Mouse (Mus musculus) adrenal gland, postnatal 36 days (tissue): Measurements from ENCODE around the gene Zbtb41. TPM values are rescaled to one million over a fixed set of nuclear protein-coding genes. Genes with fewer than 3 reads are reported as not detected.
A peak's percentile ranks its signal among the peaks of the same experiment; 100 is the strongest.
"Not testable (repeated sequence)": the region's sequence is repeated elsewhere in the genome, so short reads cannot be mapped to it uniquely, and the experiment has no call there.

ENCODE experiments used
- DNase-seq, 2 experiments: peaks; one replicate each; pipeline ENCODE4 v3.0.0; 2021; ENCODE audit warnings: mixed read lengths in 1 of 2
- long read RNA-seq, 2 experiments: library from polyadenylated mRNA; stranded (forward); transcript quantifications; one replicate each; pipeline ENCODE4 v2.0.0; 2021; ENCODE audit warnings: borderline sequencing depth in 2 of 2
- total RNA-seq, 2 experiments: library from RNA; stranded (reverse); gene quantifications; 2 replicates each; pipeline ENCODE4 v1.2.3; 2021

Zbtb41 gene
- 10 to 100 TPM; 39.5 to 42.4 TPM for total RNA-seq
- long read RNA-seq, experiment 1, full-length matches to known transcripts = 1 of 8 reads
- long read RNA-seq, experiment 1, partial matches to known transcripts = 2 of 8 reads
- long read RNA-seq, experiment 1, other reads (novel, unspliced or antisense) = 5 of 8 reads
- long read RNA-seq, experiment 2, partial matches to known transcripts = 0 of 2 reads
- long read RNA-seq, experiment 2, other reads (novel, unspliced or antisense) = 2 of 2 reads

DNA sequence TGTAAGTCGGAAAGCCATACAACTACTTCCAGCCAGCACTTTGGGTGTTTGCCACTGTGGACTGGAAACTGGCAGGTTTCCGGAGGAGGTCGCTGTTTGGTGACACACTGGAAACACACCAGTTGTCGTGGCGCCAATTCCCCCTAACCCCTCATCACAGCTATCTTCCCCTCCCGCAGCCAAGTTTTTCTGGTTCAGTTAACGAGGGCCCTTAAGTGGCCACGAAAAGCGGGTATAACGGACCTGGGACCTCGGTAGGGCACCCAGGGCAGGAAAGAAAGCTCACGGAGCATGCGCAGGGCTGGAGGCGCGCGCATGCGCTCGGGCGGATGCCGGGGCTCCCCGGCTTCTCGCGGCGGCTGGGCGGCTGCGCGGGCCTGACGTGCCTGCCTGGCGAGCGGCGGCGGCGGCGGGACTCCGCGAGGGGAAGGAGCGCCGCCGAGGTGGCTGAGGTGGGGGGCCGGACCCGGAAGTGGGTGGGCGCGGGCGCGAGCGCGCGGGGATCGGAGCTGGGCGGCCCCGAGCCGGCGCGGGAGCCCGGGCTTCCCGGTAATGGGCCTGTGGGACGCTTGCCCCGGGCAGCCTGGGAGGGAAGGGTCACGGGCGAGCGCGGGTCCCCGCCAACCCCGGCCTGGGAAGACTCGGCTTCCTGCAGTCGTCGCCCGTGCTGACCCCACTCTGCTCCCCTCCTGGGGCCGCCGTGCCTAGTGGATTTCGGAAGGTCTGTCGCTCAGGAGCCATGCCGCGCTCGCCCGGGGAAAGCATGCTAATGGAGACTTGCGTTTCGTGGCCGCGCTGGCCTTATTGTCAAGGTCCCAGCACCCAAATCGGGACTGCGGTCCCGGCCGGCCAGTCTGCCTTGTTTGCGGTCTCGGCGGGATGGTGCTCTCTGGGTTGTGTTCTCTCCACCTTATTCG is at the start of gene Zbtb41:
TSS of gene Zbtb41 (plus strand) at position 414 of the 917 bp plus-strand sequence.
- DNase-seq = peak; percentile 90 to 93

DNA sequence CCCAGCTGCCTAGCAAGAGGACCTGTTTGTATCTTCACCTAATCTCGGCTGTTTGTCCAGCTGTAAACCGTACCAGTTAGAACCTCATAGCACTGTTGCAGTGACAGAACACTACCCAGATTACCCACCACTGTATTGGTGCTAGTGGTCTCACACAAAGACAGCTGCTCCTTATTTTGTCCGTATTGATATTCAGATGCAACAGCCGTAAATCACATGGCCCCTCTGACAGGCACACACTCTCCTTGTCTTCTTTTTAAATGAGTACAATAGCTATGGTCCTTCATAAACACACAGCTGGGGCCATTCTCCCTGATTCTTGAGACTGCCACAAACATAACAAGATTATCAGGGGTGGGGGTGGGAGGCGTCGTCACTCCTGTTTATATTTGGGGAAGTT is 46.2 kb upstream of the Zbtb41 start:
- DNase-seq = no peak

DNA sequence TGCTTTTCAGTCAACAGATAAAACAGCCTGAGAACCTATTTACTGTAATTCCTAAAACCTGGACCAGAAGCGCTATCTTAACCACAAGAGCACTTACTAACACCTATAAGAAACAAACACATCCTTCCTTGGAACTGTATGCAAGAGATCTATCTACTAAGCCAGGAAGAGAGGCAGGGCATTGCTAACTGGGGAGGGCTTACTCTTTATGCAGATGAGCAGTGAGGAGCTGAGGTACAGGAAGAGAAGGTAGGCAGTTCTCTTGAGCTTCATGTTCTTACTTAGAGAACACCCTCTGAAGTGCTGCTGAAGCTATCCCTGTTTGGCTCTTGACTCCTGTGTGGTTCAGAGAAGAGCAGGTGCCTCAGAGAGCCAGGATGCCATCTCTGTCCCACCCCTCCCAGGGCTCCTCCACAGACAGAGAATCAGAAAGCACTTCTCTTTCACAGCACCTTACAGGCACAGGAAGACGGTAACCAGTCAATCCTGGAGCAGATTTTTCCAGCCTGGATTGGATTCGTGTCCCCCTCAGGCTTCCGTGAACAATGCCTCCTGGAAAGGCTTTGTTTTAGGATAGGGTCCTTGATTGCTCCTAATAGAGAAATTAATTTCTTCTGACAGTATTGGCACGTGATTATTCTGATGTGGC is 45.3 kb upstream of the Zbtb41 start, which contains the start of gene Crb1:
TSS of gene Crb1 (minus strand) at position 463 of the 649 bp plus-strand sequence.
- no peak for DNase-seq

- no peak for DNase-seq
Observed at GRCm38 (mm10) chr1:139378861-139379620, 43.0 kb upstream of the Zbtb41 start.

DNA sequence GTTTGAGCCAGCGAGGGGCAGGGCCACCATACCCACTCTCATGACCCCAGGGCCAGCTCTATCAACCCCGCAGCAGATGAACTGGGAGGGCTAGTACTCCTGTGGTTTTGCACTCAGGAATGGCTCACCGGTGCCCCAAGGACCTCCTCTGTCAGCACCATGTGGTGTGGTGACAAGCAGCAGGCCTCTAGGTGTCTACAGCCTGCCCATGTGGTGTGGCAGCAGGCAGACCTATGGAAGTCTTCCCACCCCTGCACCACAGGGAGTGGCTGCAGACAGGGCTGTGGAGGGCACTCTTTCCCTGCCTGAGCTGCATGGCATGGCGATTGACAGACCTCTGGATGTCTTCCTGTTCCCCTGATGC is 42.5 kb upstream of the Zbtb41 start:
- DNase-seq = no peak

GRCm38 (mm10) chr1:139391747-139392146 is 30.3 kb upstream of the Zbtb41 start:
- no peak for DNase-seq

- no peak for DNase-seq
Observed at GRCm38 (mm10) chr1:139396589-139396988, 25.5 kb upstream of the Zbtb41 start.

GRCm38 (mm10) chr1:139405766-139406165 is 16.3 kb upstream of the Zbtb41 start:
- no peak for DNase-seq

GRCm38 (mm10) chr1:139407701-139408100 is 14.4 kb upstream of the Zbtb41 start:
- DNase-seq = no peak

GRCm38 (mm10) chr1:139412365-139412764 is 9.7 kb upstream of the Zbtb41 start:
- not testable (repeated sequence) for DNase-seq

- DNase-seq = no peak
Observed at GRCm38 (mm10) chr1:139413465-139413864, 8.6 kb upstream of the Zbtb41 start.

GRCm38 (mm10) chr1:139421521-139421874 is 590 bp upstream of the Zbtb41 start:
- no peak for DNase-seq

DNA sequence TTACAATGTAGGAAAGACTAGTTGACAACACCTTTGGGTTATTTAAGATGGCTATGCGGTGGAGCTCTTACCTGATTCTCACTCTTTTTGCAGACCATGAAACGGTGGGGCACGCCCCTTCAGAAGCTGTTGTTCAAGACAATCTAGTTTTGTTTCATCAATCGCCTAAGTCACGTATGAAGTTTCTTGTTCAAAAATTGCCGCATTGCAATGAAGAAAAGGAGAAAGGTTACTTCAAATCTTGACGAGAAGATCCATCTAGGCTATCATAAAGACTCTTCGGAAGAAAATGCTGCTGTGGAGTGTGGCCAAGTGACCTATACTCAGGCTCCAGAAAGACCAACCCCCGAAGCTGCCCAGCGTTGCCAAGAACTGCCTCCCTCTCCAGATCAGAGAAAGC is 853 bp downstream of the Zbtb41 start:
- peak; percentile 13 to 30 for DNase-seq

- DNase-seq = no peak
Observed at GRCm38 (mm10) chr1:139423931-139424330, 1.8 kb downstream of the Zbtb41 start.

DNA sequence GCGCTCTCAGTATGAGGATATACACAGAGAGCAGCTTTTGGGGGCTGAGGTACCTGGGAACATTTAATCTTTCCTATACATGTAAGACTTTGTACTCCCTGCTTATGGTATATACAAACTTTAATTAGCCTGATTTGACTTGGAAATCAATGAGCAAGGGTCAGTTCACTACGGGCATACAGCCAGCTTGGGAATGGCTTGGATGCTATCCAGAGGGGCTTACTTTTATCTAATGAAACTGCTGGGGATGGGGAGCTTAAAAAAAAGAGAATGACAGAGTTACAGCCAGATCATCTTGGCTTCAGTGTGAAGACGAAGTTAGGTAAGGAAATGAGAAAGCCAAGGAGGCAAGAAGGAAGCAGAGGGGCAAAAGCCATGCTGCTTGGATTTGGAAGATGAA is 2.9 kb downstream of the Zbtb41 start:
- no peak for DNase-seq

DNA sequence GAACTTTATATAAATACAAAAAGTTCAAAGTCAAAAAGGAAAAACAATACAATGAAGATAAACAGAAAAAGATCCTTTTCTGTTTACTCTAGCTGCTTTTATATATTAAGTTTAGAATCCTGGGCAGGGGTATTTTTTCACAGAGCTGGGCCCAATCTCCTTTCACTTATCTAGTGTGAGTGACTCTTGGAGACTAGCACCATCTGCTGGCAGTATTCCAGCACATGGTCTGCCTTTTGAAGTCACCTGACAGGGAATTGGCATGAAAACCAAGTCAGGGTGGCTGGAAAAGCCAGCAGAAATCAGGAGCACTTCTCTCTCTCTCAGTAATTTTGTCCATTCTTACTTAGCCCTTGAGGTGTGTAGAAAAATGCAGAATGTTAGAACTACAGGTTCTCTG is 16.3 kb downstream of the Zbtb41 start:
- peak; percentile 40 to 55 for DNase-seq

DNA sequence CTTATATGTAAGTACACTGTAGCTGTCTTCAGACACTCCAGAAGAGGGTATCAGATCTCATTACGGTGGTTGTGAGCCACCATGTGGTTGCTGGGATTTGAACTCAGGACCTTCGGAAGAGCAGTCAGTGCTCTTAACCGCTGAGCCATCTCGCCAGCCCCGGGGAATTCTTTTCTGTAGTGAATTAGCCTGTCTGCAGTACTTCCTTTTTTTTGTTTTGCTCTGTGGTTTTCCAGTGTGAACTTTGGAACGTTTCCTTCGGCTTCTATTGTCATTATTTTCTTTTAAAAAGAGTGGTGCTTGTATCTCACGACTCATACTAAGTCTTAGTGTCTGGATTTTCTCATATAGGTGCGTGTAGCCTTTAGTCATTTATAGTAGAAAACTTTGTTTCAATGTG is 21.0 kb downstream of the Zbtb41 start:
- DNase-seq = not testable (repeated sequence)

DNA sequence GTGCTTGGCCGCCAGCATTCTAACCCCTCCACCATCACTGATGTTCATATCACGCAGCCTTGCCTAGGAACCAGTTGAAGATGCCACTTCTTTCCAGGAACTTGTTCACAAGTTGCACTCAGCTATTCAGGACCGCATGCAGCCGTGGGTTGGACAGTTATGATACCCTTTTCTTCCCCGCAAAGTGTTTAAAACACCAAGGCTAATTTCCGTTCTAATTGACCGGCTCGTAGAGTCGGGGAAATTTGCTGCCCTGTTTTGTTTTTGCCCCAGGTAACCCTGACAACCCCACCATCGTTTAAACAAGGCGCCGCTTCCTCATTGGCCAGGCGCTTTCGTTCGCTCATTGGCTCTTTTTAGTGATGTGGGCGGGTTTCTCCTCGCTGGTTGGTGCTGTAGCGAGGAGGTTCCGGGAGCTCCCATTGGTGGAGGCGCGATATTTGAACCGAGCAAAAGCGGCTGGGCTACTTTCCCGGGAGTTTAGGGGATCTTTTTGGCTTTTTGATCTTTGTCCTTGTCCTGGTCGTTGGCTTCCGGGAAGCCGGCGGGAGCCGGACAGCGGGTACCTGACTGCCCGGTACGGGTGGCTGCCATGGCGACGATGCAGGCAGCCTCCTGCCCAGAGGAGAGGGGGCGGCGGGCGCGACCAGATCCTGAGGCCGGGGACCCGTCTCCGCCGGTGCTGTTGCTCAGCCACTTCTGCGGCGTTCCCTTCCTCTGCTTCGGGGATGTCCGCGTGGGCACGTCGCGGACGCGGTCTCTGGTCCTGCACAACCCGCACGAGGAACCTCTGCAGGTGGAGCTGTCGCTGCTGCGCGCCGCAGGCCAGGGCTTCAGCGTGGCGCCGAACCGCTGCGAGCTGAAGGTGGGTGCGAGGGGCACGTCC is 32.5 kb downstream of the Zbtb41 start, which contains the start of gene Aspm:
TSS of gene Aspm (plus strand) at position 433 of the 886 bp plus-strand sequence.
- DNase-seq = peak; percentile 89 to 90

DNA sequence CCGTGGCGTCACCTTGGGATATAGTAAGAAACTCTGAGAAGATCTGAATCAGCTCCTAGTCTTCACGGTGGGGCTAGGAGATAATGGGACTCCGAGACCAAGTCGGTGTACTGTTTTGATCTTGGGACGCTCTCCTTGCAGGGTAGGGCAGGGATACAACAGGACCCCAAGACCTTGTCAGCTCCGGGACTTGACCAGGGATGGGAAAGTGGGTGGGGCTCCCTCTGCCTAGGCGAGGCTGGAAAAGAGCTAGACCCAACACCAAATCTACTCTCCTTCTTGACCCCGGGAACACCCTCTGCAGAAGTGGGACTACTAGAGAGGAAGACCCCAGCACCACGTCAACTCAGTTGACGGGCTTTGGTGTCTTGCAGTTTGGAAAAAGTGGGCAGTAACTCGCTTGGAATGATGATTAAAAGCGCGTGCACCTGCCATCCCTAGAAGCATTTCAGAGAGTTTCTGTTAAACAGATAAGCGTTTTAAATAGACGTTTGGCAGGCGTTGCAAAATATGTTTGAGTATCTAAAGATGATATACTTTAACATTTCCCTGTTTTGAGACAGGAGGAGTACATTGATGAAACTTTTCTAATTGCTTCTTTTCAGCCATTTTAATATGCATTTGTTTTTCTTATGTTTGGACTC is 33.3 kb downstream of the Zbtb41 start:
- DNase-seq = no peak

DNA sequence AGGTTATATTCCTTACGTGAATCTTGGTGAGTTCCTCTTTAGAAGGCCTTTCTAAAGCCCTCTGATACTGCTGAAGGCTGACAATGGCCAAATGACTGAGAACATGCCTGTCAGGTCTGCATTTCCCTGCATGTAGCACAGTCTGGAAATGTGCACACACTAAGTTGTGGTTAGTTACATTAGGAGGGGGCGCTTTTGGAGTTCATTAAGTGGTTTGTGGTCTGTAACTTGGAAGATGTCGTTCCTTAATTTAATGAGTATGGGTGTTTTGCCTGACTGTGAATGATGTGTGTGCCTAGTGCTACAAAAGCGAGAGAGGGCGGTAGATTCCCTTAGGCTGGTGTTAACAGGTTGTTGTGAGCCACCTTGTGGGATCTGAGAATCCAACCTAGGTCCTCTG is 38.7 kb downstream of the Zbtb41 start:
- no peak for DNase-seq

- DNase-seq = no peak
Observed at GRCm38 (mm10) chr1:139465936-139466335, 43.8 kb downstream of the Zbtb41 start.
